Mouse (Mus musculus): ENCODE measurements at regions not wholly inside any gene's neighbourhood (a gene's known extent, or its start where the extent isn't known, plus 50 kb on each side); places are given as distances from the start of the nearest gene placed in this dataset.

DNA sequence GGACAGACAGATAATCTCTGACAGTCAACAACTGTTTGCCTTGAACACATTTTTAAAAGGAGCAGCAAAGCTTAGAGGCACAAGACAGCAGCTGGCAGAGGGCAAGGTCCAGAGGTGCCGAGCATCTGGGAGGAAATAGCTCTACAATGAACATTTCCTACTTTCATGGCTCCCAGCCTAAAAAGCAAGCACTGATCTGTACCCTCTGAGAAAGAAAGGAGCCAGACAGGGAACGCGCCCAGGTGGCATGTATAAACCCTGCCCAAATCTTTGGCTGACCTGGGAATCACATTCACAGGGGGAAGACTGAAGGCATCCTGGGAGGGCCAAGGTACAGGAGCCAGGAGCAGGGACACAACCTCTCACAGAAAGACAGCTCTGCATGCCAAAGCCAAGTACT, 371.2 kb upstream of the Tbx3 start:
- no peak for DNase-seq (ENCODE audit: low spot score in 2 of 2)

GRCm38 (mm10) chr5:119300106-119300505, 370.4 kb upstream of the Tbx3 start:
- no peak for DNase-seq (ENCODE audit: low spot score in 2 of 2)

DNA sequence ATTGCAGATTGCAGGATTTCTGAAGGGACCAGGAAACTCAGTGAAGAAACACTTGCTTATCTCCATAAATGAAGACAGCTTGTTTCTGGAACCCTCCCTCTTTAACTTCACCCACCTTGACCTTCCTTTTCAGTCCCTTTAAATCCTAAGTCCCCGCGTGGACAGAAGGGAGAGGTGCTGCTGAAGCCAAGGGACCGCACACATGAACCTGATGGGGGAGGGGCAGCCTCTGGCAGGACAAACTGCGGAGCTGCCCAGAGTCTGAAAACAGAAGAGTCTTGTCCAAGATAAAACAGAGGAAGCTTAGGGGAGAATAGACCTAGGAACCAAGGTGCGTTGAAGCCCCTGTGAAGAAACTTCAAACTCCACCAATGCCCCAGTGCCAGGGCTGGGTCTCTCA, 368.9 kb upstream of the Tbx3 start:
- no peak for DNase-seq (ENCODE audit: low spot score in 2 of 2)

- no peak for DNase-seq (ENCODE audit: low spot score in 2 of 2)
Measured at GRCm38 (mm10) chr5:119304721-119305120, 365.7 kb upstream of the Tbx3 start.

GRCm38 (mm10) chr5:119307768-119308167, 362.7 kb upstream of the Tbx3 start:
- no peak for DNase-seq (ENCODE audit: low spot score in 2 of 2)

- DNase-seq (ENCODE audit: low spot score in 2 of 2): no peak
Measured at GRCm38 (mm10) chr5:119310178-119310930, 360.1 kb upstream of the Tbx3 start.

GRCm38 (mm10) chr5:119312808-119313207, 357.7 kb upstream of the Tbx3 start:
- DNase-seq (ENCODE audit: low spot score in 2 of 2): peak; percentile 3 to 15

DNA sequence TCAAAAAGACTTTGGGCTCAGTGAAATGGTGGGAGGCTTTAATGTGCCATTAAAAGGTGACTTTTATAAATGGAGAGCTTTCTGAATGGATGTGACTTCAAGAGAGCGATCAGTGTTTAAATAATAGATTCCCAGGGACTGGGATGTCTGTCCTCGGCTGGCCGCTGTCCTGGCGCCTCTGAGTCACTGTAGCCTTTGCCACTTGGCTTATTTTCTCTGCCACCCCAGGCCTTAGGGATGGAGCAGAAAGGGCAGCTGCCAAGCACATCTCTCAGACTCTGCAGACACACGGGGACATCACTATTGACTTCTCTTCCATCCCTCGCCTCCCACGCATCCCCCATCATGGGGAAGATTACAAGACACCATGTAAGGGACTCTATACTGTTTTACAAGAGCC, 355.3 kb upstream of the Tbx3 start:
- no peak for DNase-seq (ENCODE audit: low spot score in 2 of 2)

GRCm38 (mm10) chr5:119317617-119318016, 352.9 kb upstream of the Tbx3 start:
- DNase-seq (ENCODE audit: low spot score in 2 of 2): no peak

- DNase-seq (ENCODE audit: low spot score in 2 of 2): no peak
Measured at GRCm38 (mm10) chr5:119321368-119322144, 348.9 kb upstream of the Tbx3 start.

GRCm38 (mm10) chr5:119322411-119322810, 348.1 kb upstream of the Tbx3 start:
- DNase-seq (ENCODE audit: low spot score in 2 of 2): no peak

DNA sequence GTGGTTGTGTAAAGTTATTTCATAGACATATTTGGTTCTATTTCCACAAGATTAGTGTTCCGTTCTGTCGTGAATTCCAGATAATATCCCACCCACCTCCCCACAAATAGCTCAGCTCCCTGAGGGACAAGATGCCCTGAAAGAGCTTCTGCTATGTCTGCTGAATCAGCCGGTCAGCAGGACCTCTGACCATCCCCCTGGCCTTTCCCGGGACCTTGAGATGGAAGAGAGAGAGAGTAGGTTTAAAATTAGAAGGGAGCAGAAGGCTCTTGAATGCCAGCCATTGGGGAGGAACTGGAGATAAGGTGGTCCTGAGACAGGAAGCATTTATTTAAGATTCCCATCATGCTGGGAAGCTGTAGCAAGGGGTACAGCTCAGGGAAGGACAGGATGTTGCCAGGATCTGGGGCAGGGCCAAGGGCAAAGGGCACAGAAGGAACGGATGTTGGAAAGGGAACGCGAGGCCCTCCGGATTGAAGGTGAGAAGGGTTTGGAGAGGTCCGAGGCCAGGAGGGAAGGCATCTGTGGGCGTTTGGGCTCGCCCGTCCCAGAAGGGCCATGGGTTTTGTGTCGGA, 344.7 kb upstream of the Tbx3 start:
- no peak for DNase-seq (ENCODE audit: low spot score in 2 of 2)

DNA sequence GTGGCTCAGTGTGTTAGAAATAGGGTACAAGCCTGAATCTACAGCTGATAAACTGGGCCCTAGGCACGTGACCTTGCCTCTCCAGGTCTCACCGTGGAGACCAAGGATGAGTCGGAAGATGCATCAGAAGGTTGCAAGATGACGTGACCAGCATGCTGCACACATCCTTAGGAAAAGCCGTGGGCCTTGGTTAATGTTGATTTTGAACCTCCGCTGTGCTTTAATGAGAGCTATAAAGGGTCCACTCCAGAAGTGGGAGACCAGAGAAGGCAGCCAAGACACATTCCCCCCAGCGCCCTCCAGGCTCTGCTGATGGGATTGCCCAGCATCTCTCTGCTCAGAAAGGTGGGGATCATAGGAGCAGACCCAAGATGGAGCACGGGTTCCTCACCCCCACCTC, 343.6 kb upstream of the Tbx3 start:
- no peak for DNase-seq (ENCODE audit: low spot score in 2 of 2)

DNA sequence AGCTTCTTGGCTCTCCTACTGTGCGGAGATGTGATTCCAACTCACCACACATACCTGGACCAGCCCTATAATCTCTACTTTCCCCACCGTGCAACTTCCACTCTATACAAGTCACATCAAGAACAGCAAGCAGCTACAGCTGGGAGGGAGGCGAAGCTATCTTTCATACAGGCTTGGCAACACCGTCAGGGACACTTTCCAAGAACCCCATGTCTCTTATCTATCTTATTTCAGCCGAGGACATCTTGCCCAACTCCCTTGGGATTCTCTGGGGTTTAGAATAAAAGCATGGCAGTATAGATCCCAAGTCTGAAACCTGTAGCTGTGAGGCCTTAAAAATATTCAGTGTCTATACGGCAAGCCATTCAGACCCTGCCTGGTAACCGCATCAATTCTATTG, 341.5 kb upstream of the Tbx3 start:
- no peak for DNase-seq (ENCODE audit: low spot score in 2 of 2)

- no peak for DNase-seq (ENCODE audit: low spot score in 2 of 2)
Measured at GRCm38 (mm10) chr5:119329371-119329770, 341.1 kb upstream of the Tbx3 start.

DNA sequence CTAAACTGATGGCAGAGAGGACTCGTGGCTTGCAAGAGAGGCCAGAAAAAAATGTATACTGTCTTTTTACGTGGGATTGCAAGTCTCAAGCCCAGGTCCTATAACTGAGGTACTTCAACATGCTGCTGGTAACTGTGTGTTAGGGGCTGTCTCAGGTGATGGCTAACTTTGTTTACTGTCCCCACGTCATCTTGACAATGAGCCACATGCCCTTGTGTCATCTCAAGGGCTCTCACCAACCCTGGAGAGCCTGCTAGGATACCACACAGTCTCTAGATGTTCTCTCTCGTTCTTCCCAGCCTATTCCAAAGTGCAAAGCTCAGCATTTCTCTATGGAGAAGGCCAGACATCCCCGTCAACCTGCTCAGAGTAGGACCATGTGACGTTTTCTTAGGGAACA, 340.6 kb upstream of the Tbx3 start:
- no peak for DNase-seq (ENCODE audit: low spot score in 2 of 2)

DNA sequence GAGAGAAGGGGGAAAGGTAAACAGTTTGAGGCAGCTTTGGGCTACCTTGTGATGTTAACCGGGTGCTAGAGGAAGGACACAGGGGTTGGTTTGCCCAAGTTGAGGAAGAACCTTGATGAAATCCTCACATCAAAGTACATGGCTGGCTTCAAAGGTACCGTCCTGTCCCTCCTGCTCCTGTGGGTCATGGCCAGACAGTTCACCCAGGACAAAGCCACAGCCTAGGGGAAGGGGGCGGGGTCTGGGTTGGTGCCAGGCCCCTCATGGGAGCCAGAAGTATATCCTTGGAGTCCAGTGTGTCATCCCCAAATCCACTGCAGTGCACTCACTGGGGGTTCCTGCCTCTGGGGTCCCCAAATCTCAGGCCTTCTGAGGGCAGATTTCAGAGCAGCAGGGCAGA, 339.0 kb upstream of the Tbx3 start:
- no peak for DNase-seq (ENCODE audit: low spot score in 2 of 2)

GRCm38 (mm10) chr5:119332621-119333020, 337.8 kb upstream of the Tbx3 start:
- DNase-seq (ENCODE audit: low spot score in 2 of 2): no peak

- no peak for DNase-seq (ENCODE audit: low spot score in 2 of 2)
Measured at GRCm38 (mm10) chr5:119335211-119335610, 335.3 kb upstream of the Tbx3 start.

GRCm38 (mm10) chr5:119335979-119336378, 334.5 kb upstream of the Tbx3 start:
- DNase-seq (ENCODE audit: low spot score in 2 of 2): no peak

DNA sequence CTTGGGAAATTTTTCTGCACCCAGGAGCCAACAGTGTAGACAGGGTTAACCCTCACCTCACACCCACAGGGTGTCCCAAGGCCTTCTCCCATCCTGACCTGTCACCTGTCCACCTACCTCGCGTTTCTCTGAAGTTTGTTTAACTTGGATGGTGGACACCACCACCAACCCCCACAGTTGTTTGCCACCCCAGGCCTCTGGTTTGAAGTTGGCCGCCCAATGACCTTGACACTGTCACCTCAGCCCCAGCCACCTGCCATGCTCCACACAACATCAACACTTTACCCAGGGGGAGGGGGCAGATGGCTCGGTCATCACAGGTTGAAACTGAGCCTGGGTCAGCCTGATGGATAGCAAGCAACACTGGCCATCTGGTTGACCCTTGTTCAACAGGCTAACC, 332.7 kb upstream of the Tbx3 start:
- no peak for DNase-seq (ENCODE audit: low spot score in 2 of 2)

DNA sequence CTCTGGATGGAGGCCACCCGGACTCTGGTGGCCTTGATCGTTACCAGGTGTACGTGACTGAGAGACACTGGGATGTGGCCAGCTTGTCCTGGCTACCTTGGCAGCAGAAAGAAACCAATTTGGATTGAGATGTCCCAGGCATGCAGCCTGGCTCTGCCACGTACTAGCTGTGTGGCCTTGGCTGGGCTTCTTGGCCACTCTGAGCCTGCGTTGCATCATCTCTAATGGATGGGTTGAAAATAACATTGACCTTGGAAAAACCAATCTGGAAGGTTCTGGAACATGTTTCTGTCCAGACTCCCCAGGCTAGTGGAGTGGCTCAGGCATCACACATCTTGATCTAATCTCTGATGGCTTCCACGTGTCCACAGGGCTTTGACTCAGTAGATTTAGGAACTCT, 331.8 kb upstream of the Tbx3 start:
- no peak for DNase-seq (ENCODE audit: low spot score in 2 of 2)

DNA sequence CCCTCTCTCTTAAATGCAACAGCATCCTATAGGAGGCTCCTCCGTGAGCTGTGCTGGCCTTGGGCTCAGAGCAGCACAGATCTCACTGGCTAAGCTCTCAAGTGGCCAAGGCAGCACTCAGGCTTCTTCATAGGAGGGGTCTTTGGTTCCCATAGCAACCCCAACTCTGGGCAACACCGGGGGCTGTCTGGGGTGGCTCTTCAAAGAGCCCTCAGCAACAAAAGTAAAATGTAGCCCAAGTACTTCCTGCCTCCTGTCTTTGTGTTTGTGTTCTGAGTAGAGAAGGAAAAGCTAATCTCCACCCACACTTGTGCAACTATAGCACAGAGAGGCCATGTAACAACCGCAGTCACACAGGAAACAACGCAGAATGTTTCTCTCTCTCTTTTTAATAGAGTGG, 322.2 kb upstream of the Tbx3 start:
- no peak for DNase-seq (ENCODE audit: low spot score in 2 of 2)
